Mouse (Mus musculus) lung, postnatal 4 days (tissue): ENCODE measurements around the gene Arid1a.
"Not testable (repeated sequence)": the region's sequence is repeated elsewhere in the genome, so short reads cannot be mapped to it uniquely, and the experiment has no call there.

Experiments
- DNase-seq, 2 experiments: peaks; one replicate each; pipeline ENCODE4 v3.0.0; 2021

Gene Arid1a

GRCm38 (mm10) chr4:133649989-133650699 is 106.4 kb downstream of the Arid1a start, which contains the start of gene Zdhhc18:
TSS of gene Zdhhc18 (minus strand) at chr4:133650154.
- peak; percentile 87 to 92 for DNase-seq

GRCm38 (mm10) chr4:133649464-133649863 is 107.1 kb downstream of the Arid1a start:
- not testable (repeated sequence) for DNase-seq

- no peak for DNase-seq
Measured at GRCm38 (mm10) chr4:133645680-133646079, 110.9 kb downstream of the Arid1a start.

GRCm38 (mm10) chr4:133645195-133645594 is 111.4 kb downstream of the Arid1a start:
- DNase-seq, result no peak

- no peak for DNase-seq
Measured at GRCm38 (mm10) chr4:133634043-133634410, 122.5 kb downstream of the Arid1a start.

GRCm38 (mm10) chr4:133633332-133634042 is 123.1 kb downstream of the Arid1a start:
- peak; percentile 94 to 96 for DNase-seq

- peak in 1 of 2 experiments; percentile 53 for DNase-seq
Measured at GRCm38 (mm10) chr4:133632483-133633327, 123.9 kb downstream of the Arid1a start.

- no peak for DNase-seq
Measured at GRCm38 (mm10) chr4:133631769-133632411, 124.7 kb downstream of the Arid1a start.

- DNase-seq, result peak in 1 of 2 experiments; percentile 47
Measured at GRCm38 (mm10) chr4:133631071-133631768, 125.3 kb downstream of the Arid1a start.

GRCm38 (mm10) chr4:133630326-133630920 is 126.1 kb downstream of the Arid1a start:
- DNase-seq, result no peak

GRCm38 (mm10) chr4:133629191-133629590 is 127.4 kb downstream of the Arid1a start:
- no peak for DNase-seq
